Mouse (Mus musculus) C2C12 (cell line): ENCODE data around the gene Slco3a1. TPM values are rescaled to one million over a fixed set of nuclear protein-coding genes. Genes with fewer than 3 reads are reported as not detected.

ENCODE experiments used
- H3K27me3 ChIP-seq: one replicate; pipeline ENCODE4 v1.6.1; 2011; ENCODE audit not compliant: control insufficient read depth, insufficient read depth, insufficient read length
- H3K36me3 ChIP-seq: one replicate; pipeline ENCODE4 v1.6.1; 2011; ENCODE audit not compliant: control insufficient read depth, insufficient read depth
- H3K4me3 ChIP-seq: one replicate; pipeline ENCODE4 v1.5.1; 2011; ENCODE audit warnings: mild to moderate bottlenecking, control low read depth; ENCODE audit not compliant: poor library complexity, insufficient read depth, severe bottlenecking
- H3K79me2 ChIP-seq: one replicate; pipeline ENCODE4 v1.6.1; 2011; ENCODE audit not compliant: control insufficient read depth, insufficient read depth
- H3K79me3 ChIP-seq: one replicate; pipeline ENCODE4 v1.6.1; 2011; ENCODE audit warnings: low read depth, control low read depth
- H3ac ChIP-seq: one replicate; pipeline ENCODE3; 2011; ENCODE audit warnings: low read depth; ENCODE audit not compliant: control insufficient read depth, insufficient read length
- CEBPB ChIP-seq: IDR thresholded peaks from one replicate; pipeline ENCODE4 v1.6.1; 2011; ENCODE audit warnings: low read depth, mild to moderate bottlenecking, control low read depth, moderate library complexity
- CTCF ChIP-seq: IDR thresholded peaks from one replicate; pipeline ENCODE4 v1.5.1; 2011; ENCODE audit not compliant: control insufficient read depth, insufficient read depth, insufficient read length
- FOSL1 ChIP-seq: IDR thresholded peaks from one replicate; pipeline ENCODE4 v1.8.0; 2011; ENCODE audit warnings: mild to moderate bottlenecking, low read length; ENCODE audit not compliant: poor library complexity, insufficient read depth, severe bottlenecking
- MAX ChIP-seq: IDR thresholded peaks from one replicate; pipeline ENCODE4 v1.6.1; 2011; ENCODE audit warnings: mild to moderate bottlenecking, control low read depth
- MYOD1 ChIP-seq: IDR thresholded peaks from one replicate; pipeline ENCODE4 v1.6.1; 2011; ENCODE audit warnings: low read depth; ENCODE audit not compliant: control insufficient read depth, insufficient read length
- MYOG ChIP-seq: IDR thresholded peaks from one replicate; pipeline ENCODE4 v1.6.1; 2011; ENCODE audit not compliant: control insufficient read depth, insufficient read length; ENCODE audit errors: extremely low read depth
- USF1 ChIP-seq: IDR thresholded peaks from one replicate; pipeline ENCODE4 v1.6.1; 2011; ENCODE audit warnings: low read depth, mild to moderate bottlenecking, control low read depth, moderate library complexity
- polyA plus RNA-seq: library from polyadenylated mRNA; unstranded; fragments of >200 nt; fragmentation: generic; extraction: Trizol; gene quantifications from one replicate; pipeline ENCODE4 v1.2.1, GENCODE M21; 2012; ENCODE audit warnings: missing spikeins

Gene Slco3a1
- polyA plus RNA-seq, 1 experiment: 15.1 TPM

GRCm38 (mm10) chr7:74423928-74424850 is 130.4 kb downstream of the Slco3a1 start:
- Histone ChIP-seq H3ac (no peak overlapping the region), H3K36me3 (no peaks in the 10 kb centered on the region), H3K27me3 (no peaks in the 10 kb centered on the region), H3K79me3 (peaks cover 2% of the 10 kb centered on the region), H3K4me3 (no peak overlapping the region), H3K79me2 (no peaks in the 10 kb centered on the region)
- no peak for TF ChIP-seq FOSL1
- peak; percentile 40 for TF ChIP-seq CTCF

- TF ChIP-seq MAX (no peak), USF1 (no peak), MYOG (no peak), MYOD1 (no peak), CTCF (no peak), CEBPB (no peak), FOSL1 (no peak)
- Histone ChIP-seq H3ac (no peak overlapping the region), H3K79me2 (no peaks in the 10 kb centered on the region), H3K4me3 (no peak overlapping the region), H3K36me3 (no peaks in the 10 kb centered on the region), H3K79me3 (peaks cover 2% of the 10 kb centered on the region), H3K27me3 (no peaks in the 10 kb centered on the region)
These were observed 131.3 kb downstream of the Slco3a1 start for GRCm38 (mm10) chr7:74423316-74423715.

- Histone ChIP-seq H3K36me3 (no peaks in the 10 kb centered on the region), H3K27me3 (no peaks in the 10 kb centered on the region), H3K79me2 (no peaks in the 10 kb centered on the region), H3ac (no peak overlapping the region), H3K4me3 (no peak overlapping the region), H3K79me3 (peaks cover 2% of the 10 kb centered on the region)
- TF ChIP-seq USF1 (no peak), FOSL1 (no peak), MYOG (no peak), MYOD1 (no peak), MAX (no peak), CTCF (no peak), CEBPB (no peak)
These were observed 131.8 kb downstream of the Slco3a1 start for GRCm38 (mm10) chr7:74422731-74423130.

GRCm38 (mm10) chr7:74422002-74422401 is 132.6 kb downstream of the Slco3a1 start:
- TF ChIP-seq MYOD1 (no peak), CEBPB (no peak), USF1 (no peak), MYOG (no peak), MAX (no peak), CTCF (no peak), FOSL1 (no peak)
- no peaks in the 10 kb centered on the region for H3K79me2 ChIP-seq
- no peak overlapping the region for H3ac ChIP-seq

GRCm38 (mm10) chr7:74421591-74421990 is 133.0 kb downstream of the Slco3a1 start:
- Histone ChIP-seq H3K79me2 (no peaks in the 10 kb centered on the region), H3K4me3 (no peak overlapping the region), H3ac (no peak overlapping the region), H3K27me3 (no peaks in the 10 kb centered on the region), H3K79me3 (peaks cover 2% of the 10 kb centered on the region), H3K36me3 (no peaks in the 10 kb centered on the region)
- no peak for TF ChIP-seq CTCF
- no peak for TF ChIP-seq USF1
- TF ChIP-seq FOSL1: no peak
- TF ChIP-seq CEBPB: no peak
- TF ChIP-seq MYOG: no peak
- no peak for TF ChIP-seq MAX
- TF ChIP-seq MYOD1: no peak

More at GRCm38 (mm10) chr7:74422002-74422401, 132.6 kb downstream of the Slco3a1 start:
- H3K4me3 ChIP-seq: no peak overlapping the region
- peaks cover 2% of the 10 kb centered on the region for H3K79me3 ChIP-seq
- no peaks in the 10 kb centered on the region for H3K27me3 ChIP-seq
- H3K36me3 ChIP-seq: no peaks in the 10 kb centered on the region
